Mouse (Mus musculus) MEL (cell line): Measurements from ENCODE around the gene Rec8.

Source experiments
- BHLHE40 ChIP-seq: IDR thresholded peaks from 2 replicates; pipeline ENCODE4 v1.6.1; 2012; ENCODE audit warnings: low read depth, mild to moderate bottlenecking, inconsistent platforms, low read length, improper control_type of control experiment, borderline replicate concordance
- CTCF ChIP-seq, 3 experiments: IDR thresholded peaks in 2 of 3; conservative IDR thresholded peaks in 1 of 3; 2 replicates each; pipeline ENCODE4 v1.5.1; 2011 to 2012; ENCODE audit warnings: low read length in 3 of 3, low read depth in 2 of 3, mild to moderate bottlenecking in 2 of 3, improper control_type of control experiment in 1 of 3, inconsistent platforms in 1 of 3, mixed read lengths in 1 of 3, moderate library complexity in 1 of 3; ENCODE audit not compliant: control insufficient read depth in 1 of 3, insufficient read depth in 1 of 3, poor library complexity in 1 of 3, severe bottlenecking in 1 of 3
- EP300 ChIP-seq, 2 experiments: IDR thresholded peaks; 2 replicates each; pipeline ENCODE4 v1.6.1; 2011; ENCODE audit warnings: improper control_type of control experiment in 2 of 2, low read length in 2 of 2, low read depth in 1 of 2, mild to moderate bottlenecking in 1 of 2
- ETS1 ChIP-seq: IDR thresholded peaks from 2 replicates; pipeline ENCODE4 v1.6.1; 2012; ENCODE audit warnings: low read depth, mild to moderate bottlenecking, inconsistent platforms, low read length, improper control_type of control experiment, moderate library complexity
- NRF1 ChIP-seq: IDR thresholded peaks from 2 replicates; pipeline ENCODE4 v1.6.1; 2014; ENCODE audit warnings: low read depth, mild to moderate bottlenecking, inconsistent platforms, low read length, improper control_type of control experiment, moderate library complexity; ENCODE audit not compliant: poor library complexity, insufficient read depth, severe bottlenecking
- POLR2A ChIP-seq, 2 experiments: IDR thresholded peaks; 2 replicates each; pipeline ENCODE4 v1.6.1; 2011 to 2012; ENCODE audit warnings: low read length in 2 of 2, mild to moderate bottlenecking in 2 of 2, control low read depth in 1 of 2, improper control_type of control experiment in 1 of 2, low read depth in 1 of 2, moderate library complexity in 1 of 2; ENCODE audit not compliant: control insufficient read depth in 1 of 2, insufficient read depth in 1 of 2, poor library complexity in 1 of 2
- SMC3 ChIP-seq: IDR thresholded peaks from 2 replicates; pipeline ENCODE4 v1.6.1; 2011; ENCODE audit warnings: low read depth, low read length, improper control_type of control experiment
- ZC3H11A ChIP-seq: IDR thresholded peaks from 2 replicates; pipeline ENCODE4 v1.6.1; 2012; ENCODE audit warnings: low read depth, mild to moderate bottlenecking, inconsistent platforms, low read length, improper control_type of control experiment
- ZKSCAN1 ChIP-seq: IDR thresholded peaks from 2 replicates; pipeline ENCODE4 v1.6.1; 2012; ENCODE audit warnings: low read depth, mild to moderate bottlenecking, inconsistent platforms, low read length, improper control_type of control experiment, moderate library complexity

- TF ChIP-seq NRF1, result no peak
- TF ChIP-seq CTCF (IDR thresholded peaks at IDR 0.05 in 2 of 3, conservative IDR thresholded peaks at IDR 0.05 in 1 of 3; ENCODE audit: control insufficient read depth in 1 of 3, insufficient read depth in 1 of 3, low read depth in 2 of 3, low read length in 3 of 3, poor library complexity in 1 of 3, severe bottlenecking in 1 of 3), result no peak
- no peak for TF ChIP-seq ZKSCAN1
- TF ChIP-seq SMC3, result no peak
- no peak for TF ChIP-seq BHLHE40
- no peak for TF ChIP-seq EP300 (IDR thresholded peaks at IDR 0.05; ENCODE audit: low read depth in 1 of 2, low read length in 2 of 2)
- TF ChIP-seq ZC3H11A, result no peak
- TF ChIP-seq POLR2A (IDR thresholded peaks at IDR 0.05; ENCODE audit: control insufficient read depth in 1 of 2, insufficient read depth in 1 of 2, low read depth in 1 of 2, low read length in 2 of 2, poor library complexity in 1 of 2), result no peak
- TF ChIP-seq ETS1, result no peak
Observed at GRCm38 (mm10) chr14:55580731-55581130, 37.1 kb upstream of the Rec8 start.
